Mouse (Mus musculus) MEL (cell line): ENCODE data around the gene Tulp4. TPM values are rescaled to one million over a fixed set of nuclear protein-coding genes. Genes with fewer than 3 reads are reported as not detected.

Experiments
- DNase-seq: peaks from one replicate; pipeline ENCODE4 v3.0.0; 2011; ENCODE audit warnings: low read depth, low spot score
- H3K27ac ChIP-seq: 2 replicates; pipeline ENCODE4 v1.5.1; 2012; ENCODE audit warnings: low read depth, mild to moderate bottlenecking, control low read depth, low read length, moderate library complexity; ENCODE audit not compliant: control insufficient read depth
- H3K27me3 ChIP-seq, 2 experiments: fragments of 150-350 bp in 1 of 2; sonication (generic) in 1 of 2; 2 replicates each; pipeline ENCODE4 v1.6.1; 2012; ENCODE audit warnings: low read length in 2 of 2, mild to moderate bottlenecking in 2 of 2, improper control_type of control experiment in 1 of 2, moderate library complexity in 1 of 2; ENCODE audit not compliant: insufficient read depth in 2 of 2, control insufficient read depth in 1 of 2
- H3K36me3 ChIP-seq, 2 experiments: 2 replicates each; pipeline ENCODE4 v1.6.1; 2012 to 2014; ENCODE audit warnings: low read length in 2 of 2, improper control_type of control experiment in 1 of 2, inconsistent platforms in 1 of 2, mild to moderate bottlenecking in 1 of 2; ENCODE audit not compliant: insufficient read depth in 2 of 2, control insufficient read depth in 1 of 2
- H3K4me1 ChIP-seq, 2 experiments: fragments of 150-350 bp in 1 of 2; sonication (generic) in 1 of 2; 2 replicates each; pipeline ENCODE4 v1.6.1; 2012; ENCODE audit warnings: low read length in 2 of 2, improper control_type of control experiment in 1 of 2, mild to moderate bottlenecking in 1 of 2; ENCODE audit not compliant: insufficient read depth in 2 of 2, control insufficient read depth in 1 of 2
- H3K4me3 ChIP-seq, 2 experiments: fragments of 150-350 bp in 1 of 2; sonication (generic) in 1 of 2; 2 replicates each; pipeline ENCODE4 v1.5.1; 2012; ENCODE audit warnings: low read depth in 2 of 2, low read length in 2 of 2, mild to moderate bottlenecking in 2 of 2, moderate library complexity in 2 of 2, control low read depth in 1 of 2, improper control_type of control experiment in 1 of 2; ENCODE audit not compliant: control insufficient read depth in 1 of 2, insufficient read depth in 1 of 2
- H3K79me2 ChIP-seq: 2 replicates; pipeline ENCODE4 v1.6.1; 2012; ENCODE audit warnings: mild to moderate bottlenecking, low read length, moderate library complexity; ENCODE audit not compliant: control insufficient read depth, poor library complexity, insufficient read depth
- H3K9ac ChIP-seq: 2 replicates; pipeline ENCODE4 v1.6.1; 2012; ENCODE audit warnings: low read depth, mild to moderate bottlenecking, control low read depth, low read length, moderate library complexity; ENCODE audit not compliant: control insufficient read depth, poor library complexity, severe bottlenecking
- H3K9me3 ChIP-seq: fragments of 150-350 bp; sonication (generic); replicated peaks from 2 replicates; pipeline ENCODE4 v1.6.1; 2012; ENCODE audit warnings: mild to moderate bottlenecking, low read length, improper control_type of control experiment, moderate library complexity; ENCODE audit not compliant: insufficient read depth
- BHLHE40 ChIP-seq: IDR thresholded peaks from 2 replicates; pipeline ENCODE4 v1.6.1; 2012; ENCODE audit warnings: low read depth, mild to moderate bottlenecking, inconsistent platforms, low read length, improper control_type of control experiment, borderline replicate concordance
- CHD1 ChIP-seq: IDR thresholded peaks from 2 replicates; pipeline ENCODE4 v1.6.1; 2012; ENCODE audit warnings: low read depth, mild to moderate bottlenecking, inconsistent platforms, low read length, improper control_type of control experiment
- CHD2 ChIP-seq: IDR thresholded peaks from 2 replicates; pipeline ENCODE4 v1.6.1; 2011; ENCODE audit warnings: low read length, improper control_type of control experiment
- CTCF ChIP-seq, 3 experiments: IDR thresholded peaks in 2 of 3; conservative IDR thresholded peaks in 1 of 3; 2 replicates each; pipeline ENCODE4 v1.5.1; 2011 to 2012; ENCODE audit warnings: low read length in 3 of 3, low read depth in 2 of 3, mild to moderate bottlenecking in 2 of 3, improper control_type of control experiment in 1 of 3, inconsistent platforms in 1 of 3, mixed read lengths in 1 of 3, moderate library complexity in 1 of 3; ENCODE audit not compliant: control insufficient read depth in 1 of 3, insufficient read depth in 1 of 3, poor library complexity in 1 of 3, severe bottlenecking in 1 of 3
- E2F4 ChIP-seq: IDR thresholded peaks from 2 replicates; pipeline ENCODE4 v1.6.1; 2011; ENCODE audit warnings: low read depth, low read length, improper control_type of control experiment, borderline replicate concordance
- ELF1 ChIP-seq: IDR thresholded peaks from 2 replicates; pipeline ENCODE4 v1.6.1; 2014; ENCODE audit warnings: low read depth, mild to moderate bottlenecking, inconsistent platforms, low read length, improper control_type of control experiment, moderate library complexity
- EP300 ChIP-seq, 2 experiments: IDR thresholded peaks; 2 replicates each; pipeline ENCODE4 v1.6.1; 2011; ENCODE audit warnings: improper control_type of control experiment in 2 of 2, low read length in 2 of 2, low read depth in 1 of 2, mild to moderate bottlenecking in 1 of 2
- ETS1 ChIP-seq: IDR thresholded peaks from 2 replicates; pipeline ENCODE4 v1.6.1; 2012; ENCODE audit warnings: low read depth, mild to moderate bottlenecking, inconsistent platforms, low read length, improper control_type of control experiment, moderate library complexity
- GABPA ChIP-seq: IDR thresholded peaks from 2 replicates; pipeline ENCODE4 v1.6.1; 2012; ENCODE audit warnings: low read depth, mild to moderate bottlenecking, inconsistent platforms, low read length, improper control_type of control experiment, moderate library complexity
- GATA1 ChIP-seq: IDR thresholded peaks from 2 replicates; pipeline ENCODE4 v1.6.1; 2011; ENCODE audit warnings: low read depth, low read length, improper control_type of control experiment
- HCFC1 ChIP-seq: IDR thresholded peaks from 2 replicates; pipeline ENCODE4 v1.6.1; 2012; ENCODE audit warnings: low read depth, mild to moderate bottlenecking, inconsistent platforms, low read length, improper control_type of control experiment, moderate library complexity
- JUND ChIP-seq: IDR thresholded peaks from 2 replicates; pipeline ENCODE4 v1.6.1; 2011; ENCODE audit warnings: low read depth, mild to moderate bottlenecking, improper control_type of control experiment, low read length
- KAT2A ChIP-seq: conservative IDR thresholded peaks from 2 replicates; pipeline ENCODE4 v1.6.1; 2012; ENCODE audit warnings: low read depth, low read length, improper control_type of control experiment, inconsistent platforms
- MAFK ChIP-seq: IDR thresholded peaks from 2 replicates; pipeline ENCODE4 v1.6.1; 2011; ENCODE audit warnings: low read depth, mild to moderate bottlenecking, low read length, improper control_type of control experiment, borderline replicate concordance
- MAX ChIP-seq: IDR thresholded peaks from 2 replicates; pipeline ENCODE4 v1.6.1; 2011; ENCODE audit warnings: low read length, improper control_type of control experiment
- MAZ ChIP-seq: IDR thresholded peaks from 2 replicates; pipeline ENCODE4 v1.6.1; 2012; ENCODE audit warnings: low read depth, mild to moderate bottlenecking, inconsistent platforms, low read length, improper control_type of control experiment
- MEF2A ChIP-seq: IDR thresholded peaks from 2 replicates; pipeline ENCODE4 v1.6.1; 2014; ENCODE audit warnings: low read depth, mild to moderate bottlenecking, inconsistent platforms, low read length, improper control_type of control experiment; ENCODE audit not compliant: poor library complexity, insufficient replicate concordance, severe bottlenecking; ENCODE audit errors: extremely low read depth
- MXI1 ChIP-seq: IDR thresholded peaks from 2 replicates; pipeline ENCODE4 v1.6.1; 2011; ENCODE audit warnings: mild to moderate bottlenecking, low read depth, low read length, improper control_type of control experiment
- MYB ChIP-seq: IDR thresholded peaks from 2 replicates; pipeline ENCODE4 v1.6.1; 2011; ENCODE audit warnings: mild to moderate bottlenecking, low read depth, low read length, improper control_type of control experiment
- MYC ChIP-seq: IDR thresholded peaks from 2 replicates; pipeline ENCODE4 v1.6.1; 2011; ENCODE audit warnings: low read depth, mild to moderate bottlenecking, low read length, improper control_type of control experiment, moderate library complexity
- NELFE ChIP-seq: IDR thresholded peaks from 2 replicates; pipeline ENCODE4 v1.6.1; 2011; ENCODE audit warnings: low read depth, low read length, improper control_type of control experiment
- NRF1 ChIP-seq: IDR thresholded peaks from 2 replicates; pipeline ENCODE4 v1.6.1; 2014; ENCODE audit warnings: low read depth, mild to moderate bottlenecking, inconsistent platforms, low read length, improper control_type of control experiment, moderate library complexity; ENCODE audit not compliant: poor library complexity, insufficient read depth, severe bottlenecking
- POLR2A ChIP-seq, 2 experiments: IDR thresholded peaks; 2 replicates each; pipeline ENCODE4 v1.6.1; 2011 to 2012; ENCODE audit warnings: low read length in 2 of 2, mild to moderate bottlenecking in 2 of 2, control low read depth in 1 of 2, improper control_type of control experiment in 1 of 2, low read depth in 1 of 2, moderate library complexity in 1 of 2; ENCODE audit not compliant: control insufficient read depth in 1 of 2, insufficient read depth in 1 of 2, poor library complexity in 1 of 2
- POLR2AphosphoS2 ChIP-seq: IDR thresholded peaks from 2 replicates; pipeline ENCODE4 v1.6.1; 2011; ENCODE audit warnings: low read length, improper control_type of control experiment
- POLR2AphosphoS5 ChIP-seq: IDR thresholded peaks from 2 replicates; pipeline ENCODE4 v1.6.1; 2012; ENCODE audit warnings: low read depth, borderline replicate concordance, mild to moderate bottlenecking, inconsistent platforms, low read length, moderate library complexity, mixed read lengths
- RAD21 ChIP-seq: IDR thresholded peaks from 2 replicates; pipeline ENCODE4 v1.6.1; 2011; ENCODE audit warnings: mild to moderate bottlenecking, low read depth, low read length, improper control_type of control experiment
- RCOR1 ChIP-seq: IDR thresholded peaks from 2 replicates; pipeline ENCODE4 v1.6.1; 2012; ENCODE audit warnings: low read depth, mild to moderate bottlenecking, inconsistent platforms, low read length, improper control_type of control experiment
- SIN3A ChIP-seq: IDR thresholded peaks from 2 replicates; pipeline ENCODE4 v1.6.1; 2012; ENCODE audit warnings: low read length, improper control_type of control experiment, inconsistent platforms
- SMC3 ChIP-seq: IDR thresholded peaks from 2 replicates; pipeline ENCODE4 v1.6.1; 2011; ENCODE audit warnings: low read depth, low read length, improper control_type of control experiment
- TAL1 ChIP-seq: IDR thresholded peaks from 2 replicates; pipeline ENCODE4 v1.6.1; 2012; ENCODE audit warnings: mild to moderate bottlenecking, inconsistent platforms, low read length, moderate library complexity, mixed read lengths
- TBP ChIP-seq: IDR thresholded peaks from 2 replicates; pipeline ENCODE4 v1.8.0; 2011; ENCODE audit warnings: low read depth, low read length, improper control_type of control experiment
- TCF12 ChIP-seq: IDR thresholded peaks from 2 replicates; pipeline ENCODE4 v1.6.1; 2014; ENCODE audit warnings: low read depth, mild to moderate bottlenecking, inconsistent platforms, low read length, improper control_type of control experiment, moderate library complexity
- USF1 ChIP-seq: IDR thresholded peaks from 2 replicates; pipeline ENCODE4 v1.6.1; 2014; ENCODE audit warnings: low read depth, mild to moderate bottlenecking, inconsistent platforms, low read length, improper control_type of control experiment, moderate library complexity
- USF2 ChIP-seq, 2 experiments: IDR thresholded peaks; 2 replicates each; pipeline ENCODE4 v1.6.1; 2011 to 2012; ENCODE audit warnings: improper control_type of control experiment in 2 of 2, low read length in 2 of 2, borderline replicate concordance in 1 of 2, inconsistent platforms in 1 of 2, low read depth in 1 of 2, mild to moderate bottlenecking in 1 of 2; ENCODE audit not compliant: insufficient read depth in 1 of 2
- ZC3H11A ChIP-seq: IDR thresholded peaks from 2 replicates; pipeline ENCODE4 v1.6.1; 2012; ENCODE audit warnings: low read depth, mild to moderate bottlenecking, inconsistent platforms, low read length, improper control_type of control experiment
- ZKSCAN1 ChIP-seq: IDR thresholded peaks from 2 replicates; pipeline ENCODE4 v1.6.1; 2012; ENCODE audit warnings: low read depth, mild to moderate bottlenecking, inconsistent platforms, low read length, improper control_type of control experiment, moderate library complexity
- ZMIZ1 ChIP-seq: IDR thresholded peaks from 2 replicates; pipeline ENCODE4 v1.6.1; 2012; ENCODE audit warnings: low read depth, mild to moderate bottlenecking, inconsistent platforms, low read length, improper control_type of control experiment, moderate library complexity
- ZNF384 ChIP-seq: IDR thresholded peaks from 2 replicates; pipeline ENCODE4 v1.6.1; 2012; ENCODE audit warnings: low read depth, mild to moderate bottlenecking, inconsistent platforms, low read length, improper control_type of control experiment
- polyA plus RNA-seq, 2 experiments: library from polyadenylated mRNA; stranded (reverse) in 1 of 2; unstranded in 1 of 2; fragments of >175 nt in 1 of 2; fragments of >200 nt in 1 of 2; gene quantifications; 2 replicates each; pipeline versions ENCODE4 v1.2.1 to v1.2.4; 2012; ENCODE audit warnings: low replicate concordance in 2 of 2, low read depth in 1 of 2; ENCODE audit not compliant: insufficient read length in 2 of 2, insufficient read depth in 1 of 2, missing spikeins in 1 of 2
- total RNA-seq: library from RNA; depleted of rRNA; stranded (reverse); fragments of 300-350 nt; gene quantifications from 2 replicates; pipeline ENCODE4 v1.2.3, GENCODE M21; 2012

Tulp4 gene
- total and polyA plus RNA-seq, 3 experiments, result 7.7 to 59.2 TPM; not detected in 1

DNA sequence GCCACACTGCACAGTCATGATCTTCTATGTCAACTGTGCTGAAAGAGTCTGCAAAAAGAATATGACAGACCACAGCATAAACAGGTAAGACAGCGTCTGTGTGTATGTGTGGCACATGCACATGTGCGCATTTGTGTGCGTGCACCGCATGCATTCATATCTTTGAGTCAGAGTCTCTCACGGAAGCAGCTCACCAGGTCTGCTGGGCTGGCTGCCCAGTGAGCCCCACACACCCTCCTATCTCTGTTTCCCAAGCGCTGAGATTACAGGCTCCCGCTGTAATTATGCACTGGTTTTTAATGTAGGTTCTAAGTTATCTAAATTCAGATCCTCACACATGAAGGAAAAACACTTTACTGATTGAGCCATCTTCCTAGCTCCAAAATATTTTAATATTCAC lies 38.6 kb upstream of the Tulp4 start:
- no peaks in the 10 kb centered on the region for H3K9me3 ChIP-seq
- H3K36me3 ChIP-seq, result peaks cover 0 to 2% of the 10 kb centered on the region in 2 experiments; a peak in 2 of 4 replicates
- no peak overlapping the region for H3K9ac ChIP-seq
- H3K4me3 ChIP-seq, result no peak overlapping the region
- DNase-seq, result peak; percentile 61
- H3K27me3 ChIP-seq, result no peaks in the 10 kb centered on the region
- peaks cover 0 to 4% of the 10 kb centered on the region in 2 experiments; a peak in 2 of 4 replicates for H3K4me1 ChIP-seq
- H3K27ac ChIP-seq, result no peak overlapping the region
- no peaks in the 10 kb centered on the region for H3K79me2 ChIP-seq
- TF ChIP-seq GATA1 (peak; percentile 64), POLR2A (IDR thresholded peaks at IDR 0.05; ENCODE audit: control insufficient read depth in 1 of 2, insufficient read depth in 1 of 2, low read depth in 1 of 2, low read length in 2 of 2, poor library complexity in 1 of 2) (no peak), MYC (peak; percentile 70; the same call in 1 of the 2 replicates), E2F4 (no peak), CHD2 (no peak), ELF1 (no peak), SIN3A (0 out of 2 replicates have a peak, but pooled peaks have one; percentile 21), POLR2AphosphoS5 (no peak), JUND (no peak), CTCF (IDR thresholded peaks at IDR 0.05 in 2 of 3, conservative IDR thresholded peaks at IDR 0.05 in 1 of 3; ENCODE audit: control insufficient read depth in 1 of 3, insufficient read depth in 1 of 3, low read depth in 2 of 3, low read length in 3 of 3, poor library complexity in 1 of 3, severe bottlenecking in 1 of 3) (no peak), MAFK (no peak), HCFC1 (no peak), TCF12 (0 out of 2 replicates have a peak, but pooled peaks have one; percentile 42), USF1 (no peak), TAL1 (no peak), MEF2A (no peak), ZNF384 (no peak), KAT2A (no peak), RCOR1 (peak; percentile 98), NELFE (no peak), BHLHE40 (0 out of 2 replicates have a peak, but pooled peaks have one; percentile 45), MYB (no peak), RAD21 (no peak), MAZ (no peak), TBP (no peak), CHD1 (no peak), MXI1 (peak; percentile 73), MAX (peak; percentile 71), USF2 (IDR thresholded peaks at IDR 0.05; ENCODE audit: borderline replicate concordance in 1 of 2, insufficient read depth in 1 of 2, low read depth in 1 of 2, low read length in 2 of 2) (no peak), GABPA (no peak), ZC3H11A (no peak), EP300 (IDR thresholded peaks at IDR 0.05; ENCODE audit: low read depth in 1 of 2, low read length in 2 of 2) (peak; percentile 65 to 68), SMC3 (no peak), ZMIZ1 (no peak), ETS1 (peak; percentile 44; the same call in 1 of the 2 replicates), NRF1 (no peak), ZKSCAN1 (no peak), POLR2AphosphoS2 (no peak)
